In genomic region chr6:143329096-143329495, GRCm38 (mm10) we compare ENCODE assay signal across 20 mouse cellular contexts.
DNase-seq lines count a peak whose midpoint lies in the region; TF ChIP-seq lines count a peak whose summit lies in the region.
"Had no signal": no experiment of that assay in that cellular context is flagged by ENCODE, and none has a peak within 500 bp of the region (broad histone marks: within the 10 kb centered on the region; RNA-seq: fewer than 3 reads in every experiment).

No protein-coding gene starts in this region.

- TF ChIP-seq CTCF in layer of hippocampus, adult 2 months (conservative IDR thresholded peaks at IDR 0.05) = peak; percentile 51

- no peak overlapping the region for H3K27ac ChIP-seq in layer of hippocampus, adult 2 months
- H3K27ac ChIP-seq: forebrain, embryonic 10.5 days; heart, embryonic 15.5 days; liver, embryonic 13.5 days had no signal

- no peak overlapping the region for H3K4me3 ChIP-seq in layer of hippocampus, adult 2 months
- H3K4me3 ChIP-seq: forebrain, embryonic 10.5 days; heart, embryonic 15.5 days; liver, embryonic 13.5 days; myocyte had no signal

- no peak for DNase-seq in layer of hippocampus, adult 2 months (ENCODE audit: low spot score in 2 of 2)
- no peak for DNase-seq in layer of hippocampus, adult 8-10 months (ENCODE audit: low spot score in 2 of 2)
- DNase-seq in A20 (ENCODE audit: low read depth, low spot score) = peak; percentile 41
- DNase-seq in B cell, adult 2 months = peak; percentile 17 to 31
- peak; percentile 30 for DNase-seq in ZHBTc4 (ENCODE audit: low read depth, low spot score)
- DNase-seq in spleen, adult 12 weeks (ENCODE audit: low spot score) = no peak
- DNase-seq in embryo, embryonic 10 days (ENCODE audit: low spot score) = no peak
- DNase-seq: adrenal gland, postnatal 25 days; cerebellum, adult 18-20 months; cerebellum, postnatal 36 days; heart, adult 18-20 months; kidney, adult 8-10 months; kidney, postnatal 14 days; layer of hippocampus, adult 9-11 months; liver, embryonic 13.5 days; midbrain, embryonic 14.5 days; thymus, postnatal 36 days had no signal

Comparison
In these comparisons a context has a peak if more than half of its experiments do, and no peak if none do; other contexts are left out.
1. DNase-seq: peak in A20 (single experiment), B cell, adult 2 months (2 of 2) and ZHBTc4 (single experiment); none in layer of hippocampus, adult 2 months (0 of 2), layer of hippocampus, adult 8-10 months (0 of 2), spleen, adult 12 weeks (single experiment) and embryo, embryonic 10 days (single experiment).